8 mouse cellular contexts compared by ENCODE assay signal in the genomic region with DNA sequence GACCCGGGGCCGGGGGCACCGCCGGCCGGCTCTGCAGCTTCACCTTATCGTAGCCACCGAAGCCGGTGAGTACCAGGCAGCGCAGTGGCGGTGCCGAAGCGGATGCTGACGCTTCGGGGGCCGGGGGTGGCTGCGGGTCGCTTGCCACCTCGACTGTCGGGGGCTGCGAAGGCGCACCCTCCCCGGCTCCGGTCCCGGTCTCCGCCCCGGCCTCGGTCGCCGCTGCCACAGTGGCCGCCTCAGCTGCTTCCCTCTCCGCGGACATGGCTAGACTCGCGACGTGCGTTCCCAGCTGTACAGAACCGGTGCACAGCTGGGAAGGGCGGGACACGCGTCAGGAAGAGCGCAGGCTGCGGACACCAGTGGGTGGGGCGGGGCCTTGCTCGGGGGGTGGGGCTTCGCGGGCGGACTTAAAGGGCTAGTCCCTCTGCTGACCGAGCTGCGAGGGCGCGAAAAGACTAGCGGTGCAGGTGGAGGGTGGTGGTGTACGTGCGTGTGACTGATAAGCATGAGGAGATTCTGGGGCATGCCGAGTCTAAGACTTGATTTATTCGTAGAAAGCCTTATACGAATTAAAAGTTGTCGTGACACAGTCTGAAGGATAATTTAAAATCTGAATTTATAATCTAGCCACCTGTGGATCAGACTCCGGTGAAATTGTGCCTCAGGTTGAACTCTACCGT. TPM values are rescaled to one million over a fixed set of nuclear protein-coding genes. Genes with fewer than 3 reads are reported as not detected.
DNase-seq lines count a peak whose midpoint lies in the region; ATAC-seq lines count a peak whose summit lies in the region.

A gene (minus strand): TSS at position 362 of the 683 bp plus-strand sequence.

- intact Hi-C loops in left cerebral cortex, postnatal 36 days (cut with DNase I) = loop anchor here (2.0 kb wide), 1 partner anchor 87 kb away; a partner anchor contains a TSS

- peak; percentile 34 for ATAC-seq in inflammation-experienced regulatory T-cells, adult 6 months

- peak; percentile 75 for DNase-seq in R1 (ENCODE audit: low read depth, low spot score)
- DNase-seq in cerebellum, postnatal 14 days = peak; percentile 75 to 81
- peak; percentile 80 for DNase-seq in gastrocnemius, postnatal 25 days
- peak; percentile 50 to 64 for DNase-seq in left cerebral cortex, postnatal 36 days (ENCODE audit: low spot score in 2 of 2)
- DNase-seq in mesoderm, embryonic 11.5 days (ENCODE audit: low read depth, low spot score) = peak; percentile 62
- DNase-seq in right cerebral cortex, postnatal 25 days = peak; percentile 66
- peak; percentile 64 to 77 for DNase-seq in urinary bladder, postnatal 36 days (ENCODE audit: low spot score in 2 of 2)

RNA-seq across cellular contexts. Expression of the gene that starts here (rescaled TPM):
- 10 to 100 TPM; 13.1 to 19.3 TPM for total RNA-seq in gastrocnemius, postnatal 25 days (2021)
- 1 to 10 TPM; 1.7 to 2.5 (median 1.9) TPM for polyA plus RNA-seq in inflammation-experienced regulatory T-cells, adult 6 months (2017; shearing (Covaris generic))
- total RNA-seq in left cerebral cortex, postnatal 36 days (2021) = 10 to 100 TPM; 33.9 to 36.1 TPM

Comparison
In these comparisons a context has a peak if more than half of its experiments do, and no peak if none do; other contexts are left out.
1. Peak in every context shown above with its lines: DNase-seq and ATAC-seq.